Mouse (Mus musculus) midbrain, embryonic 12.5 days (tissue): Measurements from ENCODE around the gene Mtfr2. TPM values are rescaled to one million over a fixed set of nuclear protein-coding genes. Genes with fewer than 3 reads are reported as not detected.

Experiments
- ATAC-seq: fragments of 200-750 bp; cut with Nextera tagmentation; 2 replicates; pipeline ENCODE4 v1.8.0; 2017; ENCODE audit warnings: low read depth, moderate TSS enrichment, moderate library complexity; ENCODE audit not compliant: low FRiP score
- H3K27ac ChIP-seq: fragments of 300-500 bp; sonication (generic); replicated peaks from 2 replicates; pipeline ENCODE4 v1.5.1; 2016; ENCODE audit warnings: mild to moderate bottlenecking
- H3K27me3 ChIP-seq: fragments of 300-500 bp; sonication (generic); 2 replicates; pipeline ENCODE4 v1.6.1; 2016; ENCODE audit warnings: mild to moderate bottlenecking
- H3K36me3 ChIP-seq: fragments of 300-500 bp; sonication (generic); 2 replicates; pipeline ENCODE4 v1.6.1; 2016
- H3K4me1 ChIP-seq: fragments of 300-500 bp; sonication (generic); 2 replicates; pipeline ENCODE4 v1.6.1; 2016
- H3K4me2 ChIP-seq: fragments of 300-500 bp; sonication (generic); replicated peaks from 2 replicates; pipeline ENCODE4 v1.6.1; 2016; ENCODE audit warnings: mild to moderate bottlenecking, moderate library complexity
- H3K4me3 ChIP-seq: fragments of 300-500 bp; sonication (generic); 2 replicates; pipeline ENCODE4 v1.5.1; 2016; ENCODE audit warnings: mild to moderate bottlenecking
- H3K9ac ChIP-seq: fragments of 300-500 bp; sonication (generic); replicated peaks from 2 replicates; pipeline ENCODE4 v1.6.1; 2016; ENCODE audit warnings: mild to moderate bottlenecking, moderate library complexity
- H3K9me3 ChIP-seq: fragments of 300-500 bp; sonication (generic); 2 replicates; pipeline ENCODE4 v1.6.1; 2016; ENCODE audit warnings: mild to moderate bottlenecking
- WGBS: fragments of 180-500 bp; shearing (Covaris S2); methylation state at CpG from one replicate; pipeline ENCODE4 v1.1.7; 2016; 5-methylcytosine and 5-hydroxymethylcytosine counted together
- polyA plus RNA-seq: library from polyadenylated mRNA; unstranded; fragments of >200 nt; fragmentation: Nextera tagmentation; extraction: Ambion mirVana; gene quantifications from 2 replicates; pipeline ENCODE4 v1.2.1, GENCODE M21; 2016

The Mtfr2 gene
- 1.7 TPM in 2 replicates for polyA plus RNA-seq

- Histone ChIP-seq H3K27me3 (no peaks in the 10 kb centered on the region), H3K4me2 (peak within 1 kb of the TSS; percentile 78), H3K27ac (peak within 1 kb of the TSS; percentile 49; the same call in 1 of the 2 replicates), H3K9me3 (no peaks in the 10 kb centered on the region), H3K4me1 (peaks cover 10% of the 10 kb centered on the region), H3K36me3 (peaks cover 30% of the 10 kb centered on the region), H3K4me3 (peak within 1 kb of the TSS; percentile 70), H3K9ac (peak within 1 kb of the TSS; percentile 62)
- peak; percentile 95 for ATAC-seq
- 1% methylated on average over 56 of the region's 58 CpGs for WGBS
Measured at GRCm38 (mm10) chr10:20347285-20348214, at the start of gene Mtfr2. Mtfr2 (plus strand) TSS chr10:20347770.

GRCm38 (mm10) chr10:20298152-20298920 is 49.2 kb upstream of the Mtfr2 start:
- Histone ChIP-seq H3K4me3 (no peak overlapping the region), H3K27ac (no peak overlapping the region), H3K27me3 (no peaks in the 10 kb centered on the region; the same call in 1 of the 2 replicates), H3K9me3 (no peaks in the 10 kb centered on the region), H3K4me2 (no peak overlapping the region), H3K36me3 (no peaks in the 10 kb centered on the region), H3K9ac (no peak overlapping the region), H3K4me1 (no peaks in the 10 kb centered on the region)
- no peak for ATAC-seq
- 42% methylated on average over 3 of the region's 3 CpGs for WGBS

GRCm38 (mm10) chr10:20299114-20299513 is 48.5 kb upstream of the Mtfr2 start:
- H3K36me3 ChIP-seq: no peaks in the 10 kb centered on the region
- no peak overlapping the region for H3K27ac ChIP-seq
- no peaks in the 10 kb centered on the region for H3K4me1 ChIP-seq
- H3K4me3 ChIP-seq: no peak overlapping the region
- WGBS: 79% methylated on average over 5 of the region's 5 CpGs
- H3K9me3 ChIP-seq: no peaks in the 10 kb centered on the region
- no peaks in the 10 kb centered on the region; the same call in 1 of the 2 replicates for H3K27me3 ChIP-seq
- ATAC-seq: no peak
- H3K9ac ChIP-seq: no peak overlapping the region
- no peak overlapping the region for H3K4me2 ChIP-seq

- Histone ChIP-seq H3K9ac (peak overlapping the region; percentile 86), H3K27me3 (no peaks in the 10 kb centered on the region), H3K36me3 (no peaks in the 10 kb centered on the region), H3K9me3 (no peaks in the 10 kb centered on the region), H3K4me3 (peak overlapping the region; percentile 82), H3K27ac (peak overlapping the region; percentile 99), H3K4me1 (peaks cover 17% of the 10 kb centered on the region), H3K4me2 (peak overlapping the region; percentile 76)
- 49% methylated on average over 11 of the region's 11 CpGs for WGBS
- ATAC-seq: no peak
Measured at GRCm38 (mm10) chr10:20310969-20311769, 36.4 kb upstream of the Mtfr2 start.

GRCm38 (mm10) chr10:20311918-20312735 is 35.4 kb upstream of the Mtfr2 start, which contains the start of gene Bclaf1:
Bclaf1 (plus strand) TSS chr10:20312469.
- Histone ChIP-seq H3K27me3 (no peaks in the 10 kb centered on the region), H3K9ac (peak within 1 kb of the TSS; percentile 86), H3K4me2 (peak within 1 kb of the TSS; percentile 76), H3K27ac (peak within 1 kb of the TSS; percentile 99), H3K36me3 (no peaks in the 10 kb centered on the region), H3K4me3 (peak within 1 kb of the TSS; percentile 82), H3K9me3 (no peaks in the 10 kb centered on the region), H3K4me1 (peaks cover 17% of the 10 kb centered on the region)
- under 1% methylated on average over 82 of the region's 84 CpGs for WGBS
- ATAC-seq: peak; percentile 98

- Histone ChIP-seq H3K27ac (peak overlapping the region; percentile 99), H3K4me2 (peak overlapping the region; percentile 62), H3K4me3 (peak overlapping the region; percentile 82), H3K9ac (peak overlapping the region; percentile 86), H3K4me1 (peaks cover 17% of the 10 kb centered on the region), H3K9me3 (no peaks in the 10 kb centered on the region), H3K27me3 (no peaks in the 10 kb centered on the region), H3K36me3 (0 out of 2 replicates have a peak, but pooled peaks cover 3% of the 10 kb centered on the region)
- under 1% methylated on average over 48 of the region's 54 CpGs for WGBS
- peak; percentile 76 for ATAC-seq
Measured at GRCm38 (mm10) chr10:20312736-20313301, 34.8 kb upstream of the Mtfr2 start.

GRCm38 (mm10) chr10:20313447-20313846 is 34.1 kb upstream of the Mtfr2 start:
- H3K4me1 ChIP-seq: peaks cover 17% of the 10 kb centered on the region
- 0 out of 2 replicates have a peak, but pooled peaks cover 3% of the 10 kb centered on the region for H3K36me3 ChIP-seq
- no peak for ATAC-seq
- H3K4me2 ChIP-seq: peak overlapping the region; percentile 62
- peak overlapping the region; percentile 99; the same call in 1 of the 2 replicates for H3K27ac ChIP-seq
- no peaks in the 10 kb centered on the region for H3K9me3 ChIP-seq
- WGBS: 47% methylated on average over 13 of the region's 13 CpGs
- peak overlapping the region; percentile 86 for H3K9ac ChIP-seq
- no peaks in the 10 kb centered on the region for H3K27me3 ChIP-seq
- H3K4me3 ChIP-seq: peak overlapping the region; percentile 82

GRCm38 (mm10) chr10:20313941-20314340 is 33.6 kb upstream of the Mtfr2 start:
- Histone ChIP-seq H3K9me3 (no peaks in the 10 kb centered on the region), H3K4me3 (peak overlapping the region; percentile 14; the same call in 1 of the 2 replicates), H3K4me2 (peak overlapping the region; percentile 62), H3K36me3 (peaks cover 5% of the 10 kb centered on the region), H3K27me3 (no peaks in the 10 kb centered on the region), H3K27ac (no peak overlapping the region), H3K4me1 (peaks cover 17% of the 10 kb centered on the region), H3K9ac (no peak overlapping the region)
- ATAC-seq: no peak
- 87% methylated on average over 4 of the region's 4 CpGs for WGBS

- 59% methylated on average over 2 of the region's 2 CpGs for WGBS
Measured at GRCm38 (mm10) chr10:20314797-20315196, 32.8 kb upstream of the Mtfr2 start.

GRCm38 (mm10) chr10:20317466-20317865 is 30.1 kb upstream of the Mtfr2 start:
- 86% methylated on average over 5 of the region's 5 CpGs for WGBS
- peaks cover 21% of the 10 kb centered on the region for H3K36me3 ChIP-seq
- H3K9me3 ChIP-seq: no peaks in the 10 kb centered on the region
- H3K4me3 ChIP-seq: no peak overlapping the region
- no peak overlapping the region for H3K4me2 ChIP-seq
- no peak overlapping the region for H3K9ac ChIP-seq
- H3K27ac ChIP-seq: no peak overlapping the region
- H3K27me3 ChIP-seq: no peaks in the 10 kb centered on the region
- no peak for ATAC-seq
- H3K4me1 ChIP-seq: peaks cover 9% of the 10 kb centered on the region

More at GRCm38 (mm10) chr10:20314797-20315196, 32.8 kb upstream of the Mtfr2 start:
- no peak for ATAC-seq
- Histone ChIP-seq H3K36me3 (peaks cover 12% of the 10 kb centered on the region), H3K27me3 (no peaks in the 10 kb centered on the region), H3K9ac (no peak overlapping the region), H3K9me3 (no peaks in the 10 kb centered on the region), H3K27ac (no peak overlapping the region), H3K4me1 (peaks cover 17% of the 10 kb centered on the region), H3K4me3 (no peak overlapping the region), H3K4me2 (no peak overlapping the region)
